Mouse (Mus musculus): Measurements from ENCODE around the gene Cdc5l.

- TF ChIP-seq POLR2A (IDR thresholded peaks at IDR 0.05; ENCODE audit: borderline replicate concordance, control insufficient read depth, low read depth, low read length) (no peak), CTCF (IDR thresholded peaks at IDR 0.05; ENCODE audit: control insufficient read depth, insufficient read depth, low read length) (no peak)
Observed at GRCm38 (mm10) chr17:45459062-45459461, 25.5 kb upstream of the Cdc5l start.
